Mouse (Mus musculus) embryo, embryonic 10.5 days (tissue): ENCODE measurements at regions not wholly inside any gene's neighbourhood (a gene's known extent, or its start where the extent isn't known, plus 50 kb on each side); places are given as distances from the start of the nearest gene placed in this dataset.

Source experiments
- DNase-seq: peaks from one replicate; pipeline ENCODE4 v3.0.0-alpha.2; 2015; ENCODE audit warnings: low spot score

- DNase-seq, result no peak
Observed at GRCm38 (mm10) chr15:67901191-67901601, 1400.5 kb upstream of the Lrrc6 start.

GRCm38 (mm10) chr15:67899772-67900171 lies 1399.1 kb upstream of the Lrrc6 start:
- no peak for DNase-seq

DNA sequence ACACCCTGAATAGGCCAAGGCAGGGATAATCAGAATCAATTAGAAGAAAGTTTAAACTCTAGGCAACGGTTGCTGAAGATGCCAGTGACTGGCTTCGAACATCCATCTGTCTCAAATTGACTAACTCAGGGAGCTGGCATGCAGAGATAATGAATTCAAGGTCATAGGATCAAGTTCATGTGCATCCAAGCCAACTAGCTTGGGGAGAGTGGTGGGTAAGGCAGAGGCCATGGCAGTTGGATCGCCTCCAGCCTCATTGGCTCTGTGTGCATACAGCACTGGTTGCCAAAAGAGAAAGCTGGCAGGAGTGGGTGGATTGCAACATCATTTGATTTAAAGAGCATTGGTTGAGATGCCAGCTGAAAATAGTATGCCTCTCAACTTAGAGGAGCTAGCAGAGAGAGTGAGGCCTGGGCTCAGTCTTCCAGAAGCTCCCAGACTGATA lies 1398.3 kb upstream of the Lrrc6 start:
- no peak for DNase-seq

GRCm38 (mm10) chr15:67892066-67892465 lies 1391.4 kb upstream of the Lrrc6 start:
- DNase-seq, result no peak

GRCm38 (mm10) chr15:67890612-67891304 lies 1390.0 kb upstream of the Lrrc6 start:
- DNase-seq, result peak; percentile 50

DNA sequence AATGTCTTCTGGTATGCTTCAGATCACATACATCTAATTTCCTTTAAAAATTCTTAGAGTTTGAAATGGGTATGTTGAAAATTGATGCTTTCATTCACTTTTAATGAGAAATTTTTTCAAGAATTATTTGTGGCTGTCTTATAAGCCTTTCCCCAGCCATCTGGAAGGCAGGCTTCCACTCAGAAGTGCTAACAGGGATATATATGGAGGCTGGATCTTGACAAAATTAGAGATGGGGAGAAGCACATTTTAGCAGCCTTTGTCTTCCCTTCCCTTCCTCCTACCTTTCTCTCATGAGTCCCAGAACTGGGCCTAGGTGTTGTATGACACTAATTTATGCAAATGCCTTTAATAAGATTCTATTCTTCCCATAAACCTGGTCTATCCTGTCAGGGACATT lies 1387.8 kb upstream of the Lrrc6 start:
- no peak for DNase-seq

DNA sequence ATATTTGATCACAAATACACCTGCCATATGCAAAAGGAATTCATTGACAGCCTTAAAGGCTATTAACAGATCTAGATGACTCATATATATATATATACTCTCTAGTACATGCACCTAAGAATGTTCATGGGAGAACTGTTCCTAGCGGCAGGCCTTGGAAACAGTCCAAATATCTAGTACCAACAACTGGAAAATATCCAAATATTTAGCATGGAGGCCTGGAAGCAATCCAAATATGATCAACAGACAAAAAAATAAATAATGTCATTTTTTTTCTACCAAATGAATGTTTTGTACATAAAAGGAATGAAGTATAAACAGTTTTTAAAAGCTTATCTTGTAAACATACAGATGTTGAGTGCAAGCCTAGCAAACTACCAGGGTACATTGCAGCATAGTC lies 1354.6 kb upstream of the Lrrc6 start:
- no peak for DNase-seq

DNA sequence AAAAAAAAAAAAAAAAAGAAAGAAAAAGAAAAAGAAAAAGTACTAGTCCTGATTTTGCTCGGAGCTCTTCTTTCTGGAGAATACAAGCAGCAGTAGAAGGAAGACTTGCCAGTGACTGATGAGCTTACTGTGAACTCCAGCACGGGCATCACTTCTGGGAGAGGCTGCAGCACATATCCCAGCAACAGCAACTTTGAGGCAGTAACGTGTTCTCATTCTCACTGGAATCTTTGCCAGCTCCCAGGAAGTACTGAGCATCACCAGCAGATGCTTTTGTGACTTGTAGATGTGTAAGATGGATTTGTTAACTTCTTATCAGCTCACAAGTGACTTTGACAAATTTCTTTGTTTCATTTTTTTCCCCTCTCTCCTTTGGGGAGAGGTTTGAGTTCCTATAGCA lies 1349.4 kb upstream of the Lrrc6 start:
- no peak for DNase-seq

DNA sequence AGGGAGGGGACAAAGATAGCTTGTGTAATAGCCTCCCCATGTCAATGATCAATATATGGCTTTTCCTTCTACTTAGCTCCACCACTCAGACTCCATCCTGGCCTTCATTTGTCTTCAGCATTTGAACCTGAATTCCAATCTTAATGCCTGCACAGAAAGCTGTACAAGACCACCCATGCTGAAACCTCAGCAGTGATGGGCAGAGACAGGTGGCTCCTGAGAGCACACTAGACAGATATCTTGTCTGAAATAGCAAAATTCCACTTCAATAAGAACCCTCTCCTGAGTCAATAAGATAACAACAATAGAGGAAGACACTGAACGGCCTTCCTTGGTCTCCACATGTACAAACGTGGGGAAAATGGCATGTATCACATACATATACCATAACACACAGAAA lies 1345.0 kb upstream of the Lrrc6 start:
- DNase-seq, result no peak

DNA sequence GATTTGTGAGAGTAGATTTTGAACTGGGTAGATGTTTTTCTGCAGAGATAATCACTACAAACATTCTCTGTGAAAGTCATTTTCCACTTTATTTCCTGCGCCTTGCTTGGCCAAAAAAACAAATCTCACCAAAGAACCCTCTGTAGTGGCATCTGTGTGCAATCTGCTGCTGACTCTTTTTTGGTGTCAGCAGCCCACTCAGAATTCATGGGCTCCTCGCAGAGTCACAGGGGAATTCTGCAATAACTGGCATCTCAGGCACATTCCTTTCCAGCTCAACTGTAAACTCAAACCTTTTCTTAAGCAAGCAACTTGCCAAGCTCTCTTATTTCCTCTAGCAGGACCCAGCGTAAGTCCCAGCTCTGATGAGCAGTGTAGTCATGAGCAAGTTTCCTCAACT lies 1340.0 kb upstream of the Lrrc6 start:
- no peak for DNase-seq

DNA sequence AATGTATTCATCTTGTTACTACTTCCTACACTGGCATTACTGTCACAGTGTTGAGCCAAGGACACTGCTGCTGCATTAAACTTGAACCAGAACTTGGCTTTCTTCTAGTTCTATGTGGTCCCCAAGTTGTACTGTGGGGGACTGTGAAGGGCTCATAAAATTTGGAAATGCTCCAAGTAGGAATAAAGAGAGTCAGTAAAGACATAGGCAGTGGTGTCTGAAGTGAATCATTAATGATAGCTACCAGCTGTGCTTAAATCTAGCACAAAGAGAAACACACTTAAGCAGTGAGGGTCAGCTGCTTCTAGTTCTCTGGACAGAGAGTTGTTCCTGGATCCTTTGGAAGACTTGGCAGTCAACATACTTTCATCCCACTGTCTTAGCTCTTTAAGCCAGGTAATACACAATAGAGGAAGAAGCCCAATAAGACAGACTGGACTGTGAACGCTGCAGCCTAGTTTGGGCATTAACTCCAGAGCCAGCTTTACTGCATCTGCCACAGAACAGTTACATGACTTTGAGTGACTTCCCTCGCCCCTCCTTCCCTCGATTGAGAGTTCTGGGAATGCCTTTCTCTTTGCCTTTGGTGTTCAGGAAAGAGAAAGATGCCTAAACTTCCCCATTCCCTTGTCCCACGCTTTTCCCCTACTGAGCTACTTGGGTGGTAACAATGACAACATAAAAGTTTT lies 1325.2 kb upstream of the Lrrc6 start:
- DNase-seq, result no peak

GRCm38 (mm10) chr15:67823226-67823625 lies 1322.5 kb upstream of the Lrrc6 start:
- DNase-seq, result no peak

- no peak for DNase-seq
Observed at GRCm38 (mm10) chr15:67799871-67800270, 1299.2 kb upstream of the Lrrc6 start.

- DNase-seq, result no peak
Observed at GRCm38 (mm10) chr15:67795578-67795977, 1294.9 kb upstream of the Lrrc6 start.

- DNase-seq, result no peak
Observed at GRCm38 (mm10) chr15:67792822-67793221, 1292.1 kb upstream of the Lrrc6 start.

DNA sequence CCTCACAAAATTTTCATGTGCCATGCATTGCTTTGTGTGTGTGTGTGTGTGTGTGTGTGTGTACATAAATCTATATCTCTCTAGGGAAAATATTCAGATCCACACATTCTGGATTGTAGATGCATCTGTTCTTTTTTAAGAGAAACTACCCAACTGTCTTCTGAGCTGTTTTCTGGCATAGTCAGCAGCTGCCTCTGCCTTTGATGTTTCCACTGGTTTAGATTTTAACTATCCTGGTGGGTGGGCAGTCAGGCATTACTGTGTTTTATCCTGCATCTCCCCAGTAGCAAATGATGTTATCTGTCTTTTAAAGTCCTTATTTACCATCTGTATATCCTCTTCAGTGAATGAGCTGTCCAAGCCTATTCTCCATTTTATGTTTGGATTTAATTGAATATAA lies 1287.9 kb upstream of the Lrrc6 start:
- DNase-seq, result no peak

DNA sequence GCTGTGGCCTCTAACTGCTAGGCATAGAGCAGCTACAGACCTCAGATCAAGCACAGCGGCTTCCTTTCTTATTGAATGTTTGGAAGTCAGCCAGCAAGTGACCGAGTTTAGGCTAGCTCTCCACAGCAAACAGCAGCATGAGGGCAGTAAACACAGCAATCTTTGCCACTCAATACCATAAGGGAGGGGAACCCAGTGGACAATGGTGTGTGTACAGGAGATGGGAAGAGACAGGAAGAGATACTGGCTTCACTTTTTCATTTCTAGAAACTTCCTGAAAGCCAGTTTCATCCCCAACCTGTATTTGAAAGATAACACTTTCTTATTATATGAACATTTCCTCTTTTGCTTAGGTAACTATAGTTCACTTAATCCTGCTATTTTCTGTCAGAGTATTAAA lies 1284.9 kb upstream of the Lrrc6 start:
- no peak for DNase-seq

DNA sequence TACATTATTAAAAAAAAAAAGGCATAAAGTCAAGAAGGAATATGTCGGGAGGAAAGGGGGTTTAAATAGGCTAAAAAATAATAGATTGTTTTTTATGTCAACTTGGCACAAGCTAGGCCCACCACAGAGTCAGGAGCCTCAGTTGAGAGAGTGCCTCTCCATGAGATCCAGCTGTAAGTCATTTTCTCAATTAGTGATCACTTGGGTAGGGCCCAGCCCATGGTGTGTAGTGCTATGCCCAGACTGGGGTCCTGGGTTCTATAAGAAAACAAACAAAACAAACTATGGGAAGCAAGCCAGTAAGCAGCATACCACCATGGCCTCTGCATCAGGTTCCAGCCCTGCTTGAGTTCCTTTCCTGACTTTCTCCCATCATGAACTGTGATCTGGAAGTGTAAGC lies 1283.0 kb upstream of the Lrrc6 start:
- no peak for DNase-seq

DNA sequence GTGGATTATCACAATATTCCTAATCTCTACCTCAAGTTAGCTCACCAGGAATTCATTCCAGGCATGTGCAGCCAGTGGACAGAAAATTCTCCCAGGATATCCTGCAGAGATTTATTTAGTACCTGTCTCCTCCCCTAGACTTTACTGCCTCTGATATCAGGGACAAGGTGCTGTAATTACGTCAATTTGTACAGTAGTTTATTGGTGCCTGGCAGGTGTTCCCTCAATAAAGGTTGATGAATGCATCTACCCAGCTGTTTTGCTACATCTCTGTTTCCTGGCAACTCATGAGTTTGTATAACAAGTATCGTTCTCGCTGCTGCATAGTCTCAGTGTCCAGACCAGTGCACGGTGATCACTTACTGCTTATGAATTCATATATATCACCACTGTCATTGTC lies 1281.8 kb upstream of the Lrrc6 start:
- DNase-seq, result no peak

GRCm38 (mm10) chr15:67780856-67781255 lies 1280.1 kb upstream of the Lrrc6 start:
- DNase-seq, result no peak

GRCm38 (mm10) chr15:67767624-67768023 lies 1266.9 kb upstream of the Lrrc6 start:
- no peak for DNase-seq

DNA sequence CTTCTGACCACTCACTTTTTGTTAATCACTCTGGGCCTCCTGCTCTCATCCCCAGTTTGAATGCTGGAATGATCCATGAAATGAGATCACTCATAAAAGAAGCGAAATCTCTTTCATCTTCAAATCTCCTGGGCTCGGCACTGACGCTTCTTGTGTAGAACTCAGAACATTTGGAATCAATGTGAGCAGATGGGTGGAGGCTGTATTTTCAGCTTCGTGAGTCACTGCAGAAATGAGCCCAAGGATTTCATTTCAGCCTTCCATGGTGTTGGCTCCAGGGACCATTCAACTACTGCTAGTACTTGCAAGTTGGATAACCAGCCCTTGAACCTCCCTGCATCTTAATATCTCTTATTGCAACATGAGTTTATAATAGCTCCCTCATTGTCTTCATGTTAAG lies 1258.5 kb upstream of the Lrrc6 start:
- no peak for DNase-seq

DNA sequence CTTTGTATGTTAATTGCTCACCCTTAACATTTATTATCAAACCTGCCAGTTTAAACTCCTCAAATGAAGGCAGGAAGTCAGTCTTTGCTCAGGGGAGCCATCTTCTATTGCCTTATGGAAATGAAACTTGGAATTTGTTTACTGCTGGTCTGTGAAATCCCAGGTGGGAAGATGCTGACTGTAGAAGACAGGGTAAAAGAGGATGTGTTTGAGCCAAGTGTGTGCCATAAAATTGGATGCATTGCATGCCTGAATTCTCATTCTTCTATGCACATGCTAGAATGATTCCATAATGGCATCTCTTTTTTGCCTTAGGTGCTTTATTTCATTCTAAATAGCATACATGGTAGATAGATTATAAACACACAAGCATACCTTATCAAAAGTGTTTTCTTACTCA lies 1249.9 kb upstream of the Lrrc6 start:
- no peak for DNase-seq

DNA sequence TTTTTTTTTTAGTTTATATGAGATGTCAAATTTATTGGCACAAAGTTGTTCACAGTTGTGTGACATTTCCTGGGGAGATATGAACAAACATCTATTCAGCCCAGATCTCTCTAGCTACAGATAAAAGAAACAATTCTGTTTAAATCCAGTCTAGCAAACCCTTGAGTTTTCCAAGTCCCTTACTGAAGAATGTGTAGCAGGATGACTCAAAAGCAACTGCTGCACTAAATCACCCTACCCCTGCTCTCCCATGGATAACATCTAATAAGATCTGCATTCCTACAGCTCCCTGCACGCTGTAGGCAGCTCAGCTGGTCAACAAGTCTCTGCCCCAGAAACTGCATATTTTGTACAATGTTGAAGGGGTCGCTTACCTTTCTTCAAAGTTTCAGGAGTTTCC lies 1242.6 kb upstream of the Lrrc6 start:
- DNase-seq, result peak; percentile 13
